ENCODE assay signal across 8 mouse cellular contexts in the genomic region with DNA sequence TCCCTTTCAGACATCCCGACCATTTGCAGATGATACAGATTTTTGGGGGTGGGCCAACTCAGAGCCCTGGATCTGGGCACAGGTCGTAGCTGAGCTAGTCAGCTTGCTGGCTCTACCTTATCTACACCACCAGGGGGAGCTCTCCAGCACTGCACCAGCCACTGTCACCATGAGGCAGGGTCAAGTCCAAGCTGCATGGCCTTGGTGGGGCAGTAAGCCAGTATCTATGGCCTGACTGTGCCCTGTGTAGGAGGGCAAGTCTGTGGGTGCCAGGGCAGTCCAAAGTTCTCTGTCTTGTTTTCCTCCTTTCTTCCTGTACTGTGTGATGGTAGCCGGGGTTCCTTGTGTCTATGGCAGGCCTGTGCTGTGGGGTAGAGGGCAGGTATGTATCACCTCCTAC.
DNase-seq lines count a peak whose midpoint lies in the region; ATAC-seq and TF ChIP-seq lines count a peak whose summit lies in the region.

No protein-coding gene starts in this region.

- no peak overlapping the region for H3K27ac ChIP-seq in heart, adult 2 months
- no peak overlapping the region for H3K27ac ChIP-seq in ES-Bruce4 (ENCODE audit: insufficient read depth, low read length)
- H3K27ac ChIP-seq in liver, embryonic 14.5 days = no peak overlapping the region
- H3K27ac ChIP-seq in small intestine, adult 2 months (ENCODE audit: insufficient read depth, low read depth, low read length) = no peak overlapping the region

- no peak for DNase-seq in heart, adult 2 months
- no peak for DNase-seq in heart, adult 8-10 months (ENCODE audit: low spot score)
- DNase-seq in c-Kit-positive CD71-negative TER-119-negative erythroid progenitor cells, embryonic 14.5 days (ENCODE audit: low read depth) = peak; percentile 13
- DNase-seq in liver, embryonic 14.5 days (ENCODE audit: low read depth in 3 of 3, low spot score in 3 of 3) = peak in 1 of 3 experiments; percentile 4

- no peak overlapping the region for H3K4me2 ChIP-seq in liver, embryonic 14.5 days (ENCODE audit: low read depth)

- no peaks in the 10 kb centered on the region for H3K27me3 ChIP-seq in heart, adult 2 months (ENCODE audit: control insufficient read depth, insufficient read depth, low read length)
- no peaks in the 10 kb centered on the region for H3K27me3 ChIP-seq in ES-Bruce4 (ENCODE audit: control insufficient read depth, insufficient read depth, low read length, poor library complexity, severe bottlenecking)
- no peaks in the 10 kb centered on the region for H3K27me3 ChIP-seq in liver, embryonic 14.5 days (ENCODE audit: control insufficient read depth, insufficient read depth, low read length)
- no peaks in the 10 kb centered on the region for H3K27me3 ChIP-seq in small intestine, adult 2 months (ENCODE audit: control insufficient read depth, insufficient read depth, low read length)

- no peaks in the 10 kb centered on the region for H3K4me1 ChIP-seq in heart, adult 2 months (ENCODE audit: control insufficient read depth, insufficient read depth, low read length)
- H3K4me1 ChIP-seq in ES-Bruce4 (ENCODE audit: control insufficient read depth, insufficient read depth, low read length) = no peaks in the 10 kb centered on the region
- no peaks in the 10 kb centered on the region for H3K4me1 ChIP-seq in liver, embryonic 14.5 days (replicated peaks; ENCODE audit: control insufficient read depth in 2 of 2, insufficient read depth in 2 of 2, low read length in 1 of 2)
- no peaks in the 10 kb centered on the region for H3K4me1 ChIP-seq in small intestine, adult 2 months (ENCODE audit: control insufficient read depth, insufficient read depth, insufficient read length, low read length)

- no peak overlapping the region for H3K4me3 ChIP-seq in heart, adult 2 months
- no peak overlapping the region for H3K4me3 ChIP-seq in ES-Bruce4 (ENCODE audit: low read depth, low read length)
- H3K4me3 ChIP-seq in liver, embryonic 14.5 days (ENCODE audit: insufficient read depth in 1 of 2, low read depth in 2 of 2, low read length in 2 of 2) = no peak overlapping the region
- H3K4me3 ChIP-seq in small intestine, adult 2 months (ENCODE audit: low read depth, low read length) = no peak overlapping the region

- no peak overlapping the region for H3K9ac ChIP-seq in heart, adult 2 months (ENCODE audit: low read depth, low read length)
- H3K9ac ChIP-seq in ES-Bruce4 (ENCODE audit: low read depth, poor library complexity, severe bottlenecking) = no peak overlapping the region
- no peak overlapping the region for H3K9ac ChIP-seq in liver, embryonic 14.5 days (replicated peaks)

- intact Hi-C loops in heart, adult 2 months (cut with DNase I) = no loop called here

- ATAC-seq in hematopoietic stem cell, adult 5-6 weeks (replicated peaks in 1 of 2; ENCODE audit: insufficient read depth in 1 of 2, low FRiP score in 2 of 2, low TSS enrichment in 1 of 2, low read depth in 1 of 2, poor library complexity in 2 of 2, severe bottlenecking in 2 of 2) = peak; percentile 87 to 91
- no peak for ATAC-seq in liver, embryonic 14.5 days (ENCODE audit: insufficient read depth)
- no peak for ATAC-seq in frontal cortex, adult (ENCODE audit: low TSS enrichment)

- TF ChIP-seq POLR2A in heart, adult 2 months (IDR thresholded peaks at IDR 0.05; ENCODE audit: insufficient read depth, low read depth, low read length) = no peak
- TF ChIP-seq POLR2A in ES-Bruce4 (IDR thresholded peaks at IDR 0.05; ENCODE audit: insufficient read depth, low read length) = no peak
- no peak for TF ChIP-seq POLR2A in small intestine, adult 2 months (IDR thresholded peaks at IDR 0.05; ENCODE audit: low read depth, low read length)

- H3K36me3 ChIP-seq in heart, adult 2 months (ENCODE audit: control insufficient read depth, insufficient read depth, low read length) = no peaks in the 10 kb centered on the region
- no peaks in the 10 kb centered on the region for H3K36me3 ChIP-seq in ES-Bruce4 (ENCODE audit: control insufficient read depth, insufficient read depth, low read length, poor library complexity, severe bottlenecking)
- no peaks in the 10 kb centered on the region for H3K36me3 ChIP-seq in liver, embryonic 14.5 days (replicated peaks; ENCODE audit: control insufficient read depth, insufficient read depth, low read depth)
- H3K36me3 ChIP-seq in small intestine, adult 2 months (ENCODE audit: control insufficient read depth, insufficient read depth, low read length) = no peaks in the 10 kb centered on the region

- H3K9me3 ChIP-seq in ES-Bruce4 (replicated peaks; ENCODE audit: control insufficient read depth, insufficient read depth, low read length, poor library complexity, severe bottlenecking) = no peaks in the 10 kb centered on the region
- H3K9me3 ChIP-seq in liver, embryonic 14.5 days (ENCODE audit: control insufficient read depth, low read length) = no peaks in the 10 kb centered on the region

- 59% methylated on average over 3 of the region's 3 CpGs for WGBS in heart, adult 2 months
- 40% methylated on average over 3 of the region's 3 CpGs for WGBS in liver, embryonic 14.5 days (ENCODE audit: insufficient replicate concordance)
- WGBS in small intestine, adult 2 months = 69% methylated on average over 3 of the region's 3 CpGs

- TF ChIP-seq EP300 in heart, adult 2 months (IDR thresholded peaks at IDR 0.05; ENCODE audit: insufficient read depth, low read depth, low read length) = no peak
- no peak for TF ChIP-seq EP300 in ES-Bruce4 (IDR thresholded peaks at IDR 0.05; ENCODE audit: insufficient read depth, low read depth, low read length)
- TF ChIP-seq EP300 in liver, embryonic 14.5 days (IDR thresholded peaks at IDR 0.05; ENCODE audit: low read depth) = no peak

- H3K79me2 ChIP-seq in heart, adult 2 months (replicated peaks; ENCODE audit: control insufficient read depth, insufficient read depth, low read length) = no peaks in the 10 kb centered on the region

- peak; percentile 54 for TF ChIP-seq CTCF in heart, adult 2 months (IDR thresholded peaks at IDR 0.05)
- peak; percentile 94 for TF ChIP-seq CTCF in ES-Bruce4 (IDR thresholded peaks at IDR 0.05; ENCODE audit: low read depth, low read length)
- TF ChIP-seq CTCF in liver, embryonic 14.5 days (IDR thresholded peaks at IDR 0.05; ENCODE audit: low read depth) = peak; percentile 84
- peak; percentile 41; the same call in 1 of the 2 replicates for TF ChIP-seq CTCF in small intestine, adult 2 months (IDR thresholded peaks at IDR 0.05; ENCODE audit: extremely low read depth, insufficient read length, insufficient replicate concordance, low read depth, low read length)

Comparison
In these comparisons a context has a peak if more than half of its experiments do, and no peak if none do; other contexts are left out.
1. CTCF ChIP-seq: peak in every context shown above with its lines; median percentile 94 in ES-Bruce4; 84 in liver, embryonic 14.5 days; 54 in heart, adult 2 months; 41 in small intestine, adult 2 months.
2. ATAC-seq: peak in hematopoietic stem cell, adult 5-6 weeks (2 of 2); none in liver, embryonic 14.5 days (single experiment) and frontal cortex, adult (single experiment).